Mouse (Mus musculus): Measurements from ENCODE around the gene Pctp. TPM values are rescaled to one million over a fixed set of nuclear protein-coding genes. Genes with fewer than 3 reads are reported as not detected.

Pctp gene
- total and polyA plus RNA-seq, 3 experiments, result 6.4 to 10.2 TPM; not detected in 1

- peak; percentile 80 for DNase-seq (ENCODE audit: low read depth, low spot score)
- H3K4me1 ChIP-seq (ENCODE audit: control insufficient read depth in 1 of 2, insufficient read depth in 2 of 2, low read length in 2 of 2), result peaks cover 0 to 7% of the 10 kb centered on the region in 2 experiments; a peak in 2 of 4 replicates
- H3K9me3 ChIP-seq (replicated peaks; ENCODE audit: insufficient read depth, low read length), result no peaks in the 10 kb centered on the region
- peaks cover 3 to 14% of the 10 kb centered on the region in 2 experiments for H3K27me3 ChIP-seq (ENCODE audit: control insufficient read depth in 1 of 2, insufficient read depth in 2 of 2, low read length in 2 of 2)
- H3K36me3 ChIP-seq (ENCODE audit: control insufficient read depth in 1 of 2, insufficient read depth in 2 of 2, low read length in 2 of 2), result no peaks in the 10 kb centered on the region; a peak in 1 of 4 replicates
- no peak for TF ChIP-seq HCFC1 (IDR thresholded peaks at IDR 0.05; ENCODE audit: low read depth, low read length)
- TF ChIP-seq RCOR1 (IDR thresholded peaks at IDR 0.05; ENCODE audit: low read depth, low read length), result no peak
- no peak for TF ChIP-seq CHD2 (IDR thresholded peaks at IDR 0.05; ENCODE audit: low read length)
- TF ChIP-seq NRF1 (IDR thresholded peaks at IDR 0.05; ENCODE audit: insufficient read depth, low read depth, low read length, poor library complexity, severe bottlenecking), result no peak
- no peak for TF ChIP-seq ETS1 (IDR thresholded peaks at IDR 0.05; ENCODE audit: low read depth, low read length)
- TF ChIP-seq RAD21 (IDR thresholded peaks at IDR 0.05; ENCODE audit: low read depth, low read length), result no peak
- no peak for TF ChIP-seq TCF12 (IDR thresholded peaks at IDR 0.05; ENCODE audit: low read depth, low read length)
- 0 out of 2 replicates have a peak, but pooled peaks have one; percentile 60 for TF ChIP-seq MYC (IDR thresholded peaks at IDR 0.05; ENCODE audit: low read depth, low read length)
- TF ChIP-seq SMC3 (IDR thresholded peaks at IDR 0.05; ENCODE audit: low read depth, low read length), result no peak
- TF ChIP-seq ZMIZ1 (IDR thresholded peaks at IDR 0.05; ENCODE audit: low read depth, low read length), result no peak
- peak; percentile 42; the same call in 1 of the 2 replicates for TF ChIP-seq BHLHE40 (IDR thresholded peaks at IDR 0.05; ENCODE audit: borderline replicate concordance, low read depth, low read length)
- peak; percentile 73 for TF ChIP-seq ZNF384 (IDR thresholded peaks at IDR 0.05; ENCODE audit: low read depth, low read length)
- no peak for TF ChIP-seq EP300 (IDR thresholded peaks at IDR 0.05; ENCODE audit: low read depth in 1 of 2, low read length in 2 of 2)
- no peak for TF ChIP-seq CHD1 (IDR thresholded peaks at IDR 0.05; ENCODE audit: low read depth, low read length)
- no peak for TF ChIP-seq KAT2A (conservative IDR thresholded peaks at IDR 0.05; ENCODE audit: low read depth, low read length)
- no peak for TF ChIP-seq TAL1 (IDR thresholded peaks at IDR 0.05; ENCODE audit: low read length)
- TF ChIP-seq MXI1 (IDR thresholded peaks at IDR 0.05; ENCODE audit: low read depth, low read length), result no peak
- TF ChIP-seq ELF1 (IDR thresholded peaks at IDR 0.05; ENCODE audit: low read depth, low read length), result 0 out of 2 replicates have a peak, but pooled peaks have one; percentile 35
- no peak overlapping the region for H3K9ac ChIP-seq (ENCODE audit: control insufficient read depth, low read depth, low read length, poor library complexity, severe bottlenecking)
- H3K4me3 ChIP-seq (ENCODE audit: control insufficient read depth in 1 of 2, insufficient read depth in 1 of 2, low read depth in 2 of 2, low read length in 2 of 2), result peak overlapping the region; percentile 10 to 47
- H3K79me2 ChIP-seq (ENCODE audit: control insufficient read depth, insufficient read depth, low read length, poor library complexity), result no peaks in the 10 kb centered on the region
- no peak overlapping the region for H3K27ac ChIP-seq (ENCODE audit: control insufficient read depth, low read depth, low read length)
Measured at GRCm38 (mm10) chr11:90029354-90029753, 26.7 kb upstream of the Pctp start.

GRCm38 (mm10) chr11:90028746-90029145 is 26.1 kb upstream of the Pctp start:
- Histone ChIP-seq H3K79me2 (ENCODE audit: control insufficient read depth, insufficient read depth, low read length, poor library complexity) (no peaks in the 10 kb centered on the region), H3K4me1 (ENCODE audit: control insufficient read depth in 1 of 2, insufficient read depth in 2 of 2, low read length in 2 of 2) (peaks cover 0 to 7% of the 10 kb centered on the region in 2 experiments; a peak in 2 of 4 replicates), H3K27me3 (ENCODE audit: control insufficient read depth in 1 of 2, insufficient read depth in 2 of 2, low read length in 2 of 2) (peaks cover 3 to 14% of the 10 kb centered on the region in 2 experiments), H3K9me3 (replicated peaks; ENCODE audit: insufficient read depth, low read length) (no peaks in the 10 kb centered on the region), H3K36me3 (ENCODE audit: control insufficient read depth in 1 of 2, insufficient read depth in 2 of 2, low read length in 2 of 2) (no peaks in the 10 kb centered on the region; a peak in 1 of 4 replicates), H3K4me3 (ENCODE audit: control insufficient read depth in 1 of 2, insufficient read depth in 1 of 2, low read depth in 2 of 2, low read length in 2 of 2) (no peak overlapping the region), H3K27ac (ENCODE audit: control insufficient read depth, low read depth, low read length) (no peak overlapping the region), H3K9ac (ENCODE audit: control insufficient read depth, low read depth, low read length, poor library complexity, severe bottlenecking) (no peak overlapping the region)
- no peak for DNase-seq (ENCODE audit: low read depth, low spot score)
- TF ChIP-seq SIN3A (IDR thresholded peaks at IDR 0.05; ENCODE audit: low read length) (no peak), HCFC1 (IDR thresholded peaks at IDR 0.05; ENCODE audit: low read depth, low read length) (no peak), MAX (IDR thresholded peaks at IDR 0.05; ENCODE audit: low read length) (no peak), POLR2AphosphoS2 (IDR thresholded peaks at IDR 0.05; ENCODE audit: low read length) (no peak), CHD2 (IDR thresholded peaks at IDR 0.05; ENCODE audit: low read length) (no peak), USF1 (IDR thresholded peaks at IDR 0.05; ENCODE audit: low read depth, low read length) (no peak), CHD1 (IDR thresholded peaks at IDR 0.05; ENCODE audit: low read depth, low read length) (no peak), TBP (IDR thresholded peaks at IDR 0.05; ENCODE audit: low read depth, low read length) (no peak), NRF1 (IDR thresholded peaks at IDR 0.05; ENCODE audit: insufficient read depth, low read depth, low read length, poor library complexity, severe bottlenecking) (no peak), ZMIZ1 (IDR thresholded peaks at IDR 0.05; ENCODE audit: low read depth, low read length) (no peak)
